Mouse (Mus musculus) liver, embryonic 14.5 days (tissue): ENCODE results near the gene Rhpn2.

ENCODE experiments used
- CTCF ChIP-seq: IDR thresholded peaks from 2 replicates; pipeline ENCODE4 v1.5.1; 2016; ENCODE audit warnings: antibody characterized with exemption, low read depth, control low read depth
- EP300 ChIP-seq: IDR thresholded peaks from 2 replicates; pipeline ENCODE4 v1.6.1; 2016; ENCODE audit warnings: antibody characterized with exemption, low read depth

DNA sequence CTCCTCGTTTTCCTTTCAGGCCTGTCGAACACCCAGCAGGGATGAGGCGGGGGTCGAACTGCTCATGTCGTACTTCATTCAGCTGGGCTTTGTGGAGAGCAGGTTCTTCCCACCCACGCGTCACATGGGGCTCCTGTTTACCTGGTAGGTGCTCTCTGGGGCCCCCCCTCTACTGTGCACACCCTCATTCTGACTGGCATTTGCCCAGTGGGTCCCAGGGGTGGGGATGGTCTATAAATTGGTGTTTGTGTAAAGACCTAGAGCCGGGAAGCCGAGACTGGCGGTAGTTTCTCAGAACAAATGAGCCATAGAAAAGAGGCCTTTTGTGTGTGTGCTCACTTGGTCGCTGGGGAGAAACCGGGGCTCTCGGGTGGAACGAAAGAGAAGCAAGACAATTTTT lies 37.1 kb downstream of the Rhpn2 start:
- TF ChIP-seq CTCF = no peak
- no peak for TF ChIP-seq EP300
